Comparison of ENCODE assay signal across 12 mouse cellular contexts in genomic region chr1:185655021-185655420, GRCm38 (mm10).
"Had no signal": no experiment of that assay in that cellular context is flagged by ENCODE, and none has a peak within 500 bp of the region (broad histone marks: within the 10 kb centered on the region; RNA-seq: fewer than 3 reads in every experiment).

No protein-coding gene starts in this region.

- H3K4me2 ChIP-seq: limb, embryonic 15.5 days; liver, embryonic 12.5 days; lung, embryonic 14.5 days; neural tube, embryonic 13.5 days had no signal

- H3K9me3 ChIP-seq: limb, embryonic 15.5 days; liver, embryonic 12.5 days; midbrain, embryonic 10.5 days; neural tube, embryonic 13.5 days had no signal

- DNase-seq: layer of hippocampus, adult 9-11 months; layer of hippocampus, postnatal 36 days; lung, embryonic 14.5 days; lung, postnatal 10 days; lung, postnatal 4 days; thymus, postnatal 4 days had no signal

- ATAC-seq: liver, embryonic 12.5 days; midbrain, embryonic 16.5 days had no signal

- H3K27ac ChIP-seq: limb, embryonic 15.5 days; liver, embryonic 12.5 days; midbrain, embryonic 10.5 days; neural tube, embryonic 13.5 days; stomach, postnatal 0 days had no signal

- H3K27me3 ChIP-seq: limb, embryonic 15.5 days; liver, embryonic 12.5 days; neural tube, embryonic 13.5 days had no signal

- H3K9ac ChIP-seq: limb, embryonic 15.5 days; liver, embryonic 12.5 days; lung, embryonic 14.5 days; neural tube, embryonic 13.5 days had no signal

- H3K36me3 ChIP-seq: limb, embryonic 15.5 days; liver, embryonic 12.5 days; midbrain, embryonic 10.5 days; neural tube, embryonic 13.5 days had no signal

- H3K4me1 ChIP-seq: limb, embryonic 15.5 days; liver, embryonic 12.5 days; midbrain, embryonic 10.5 days; neural tube, embryonic 13.5 days had no signal

- H3K4me3 ChIP-seq: limb, embryonic 15.5 days; liver, embryonic 12.5 days; midbrain, embryonic 10.5 days; neural tube, embryonic 13.5 days had no signal
